Mouse (Mus musculus): ENCODE data around the gene Snx29. TPM values are rescaled to one million over a fixed set of nuclear protein-coding genes. Genes with fewer than 3 reads are reported as not detected.
A peak's percentile ranks its signal among the peaks of the same experiment; 100 is the strongest.
"Not testable (repeated sequence)": the region's sequence is repeated elsewhere in the genome, so short reads cannot be mapped to it uniquely, and the experiment has no call there.

The Snx29 gene
- total RNA-seq, 2 experiments from 2014 or later, result 12.2 to 16.3 TPM

- DNase-seq, result no peak
- intact Hi-C loops (cut with DNase I), result no loop called here
These were observed 119.8 kb downstream of the Snx29 start for GRCm38 (mm10) chr16:11442534-11442933.

GRCm38 (mm10) chr16:11444626-11445025 lies 121.9 kb downstream of the Snx29 start:
- no peak for DNase-seq
- intact Hi-C loops (cut with DNase I), result no loop called here

DNA sequence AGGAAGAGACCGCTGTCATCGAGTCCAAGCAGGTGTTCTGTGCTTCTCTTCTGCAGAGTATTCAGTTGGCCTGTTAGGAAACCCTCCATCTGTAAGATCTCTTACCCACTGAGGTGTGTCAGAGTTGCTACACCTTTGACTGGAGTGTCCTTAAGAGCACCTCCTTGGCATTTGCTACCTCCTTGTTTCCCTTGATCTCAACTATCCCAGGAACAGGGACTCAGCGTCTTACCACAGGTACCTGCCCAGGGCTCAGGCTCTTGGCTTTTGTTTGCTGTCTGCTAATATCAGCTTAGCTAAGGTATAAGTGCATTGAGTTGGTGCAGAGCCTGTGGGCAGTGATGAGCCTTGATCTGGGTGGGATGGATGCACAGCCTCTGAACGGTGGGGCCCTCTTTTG lies 124.3 kb downstream of the Snx29 start:
- intact Hi-C loops (cut with DNase I), result no loop called here
- no peak for DNase-seq

DNA sequence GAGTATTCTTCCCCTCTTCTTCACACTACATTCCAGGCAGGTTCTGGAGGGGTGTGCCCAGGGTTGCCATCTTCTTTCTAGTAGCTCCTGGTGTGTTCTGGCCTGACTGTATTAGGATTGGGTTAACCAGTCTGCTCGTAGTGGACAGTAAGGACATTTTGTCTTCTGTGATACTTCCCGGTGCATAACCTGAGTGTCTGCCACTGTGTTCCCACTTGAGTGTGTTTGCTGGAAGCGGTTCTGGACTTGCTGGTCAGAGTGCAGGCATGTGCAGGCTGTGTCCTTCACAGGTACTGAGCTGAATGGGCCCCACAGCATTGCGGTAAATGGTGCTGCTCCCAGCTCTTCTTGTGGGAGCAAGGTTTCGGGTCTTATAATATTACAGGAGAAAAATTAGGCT lies 125.2 kb downstream of the Snx29 start:
- intact Hi-C loops (cut with DNase I), result no loop called here

DNA sequence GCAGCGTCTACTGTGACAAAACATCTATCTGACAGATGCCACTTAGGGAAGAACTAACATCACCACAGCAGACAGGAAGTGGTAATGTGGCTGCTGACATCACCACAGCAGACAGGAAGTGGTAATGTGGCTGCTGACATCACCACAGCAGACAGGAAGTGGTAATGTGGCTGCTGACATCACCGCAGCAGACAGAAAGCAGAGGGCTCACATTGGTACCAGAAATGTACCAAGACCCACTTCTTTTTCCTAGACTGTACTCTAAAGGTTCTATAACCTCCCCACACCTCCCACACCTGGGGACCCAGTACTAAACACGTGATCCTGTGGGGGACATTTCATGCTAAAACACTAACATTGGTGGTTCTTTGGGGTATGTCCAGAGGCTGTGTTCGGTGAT lies 126.0 kb downstream of the Snx29 start:
- intact Hi-C loops (cut with DNase I); DNase-seq: not testable (repeated sequence)

More for the DNA sequence above, 125.2 kb downstream of the Snx29 start:
- DNase-seq, result no peak

DNA sequence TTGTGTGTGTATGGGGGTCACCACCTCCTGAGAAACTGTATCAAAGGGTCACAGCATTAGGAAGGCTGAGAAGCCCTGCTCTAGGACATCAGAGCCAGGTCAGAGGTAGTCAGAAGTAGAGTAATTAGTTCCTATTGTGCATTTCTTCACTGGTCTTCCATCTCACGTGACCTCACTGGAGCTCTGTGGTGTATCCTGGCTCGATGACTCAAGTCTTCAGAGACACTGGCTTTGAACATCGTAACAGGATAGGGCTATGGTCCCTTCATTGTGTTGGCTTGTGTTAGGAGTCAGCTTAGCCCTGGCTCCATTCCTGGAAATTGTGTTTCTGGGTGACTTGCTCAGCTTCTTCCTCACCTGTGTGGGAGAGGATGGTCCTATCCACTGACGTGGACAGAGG lies 126.6 kb downstream of the Snx29 start:
- DNase-seq, result no peak
- intact Hi-C loops (cut with DNase I), result no loop called here

DNA sequence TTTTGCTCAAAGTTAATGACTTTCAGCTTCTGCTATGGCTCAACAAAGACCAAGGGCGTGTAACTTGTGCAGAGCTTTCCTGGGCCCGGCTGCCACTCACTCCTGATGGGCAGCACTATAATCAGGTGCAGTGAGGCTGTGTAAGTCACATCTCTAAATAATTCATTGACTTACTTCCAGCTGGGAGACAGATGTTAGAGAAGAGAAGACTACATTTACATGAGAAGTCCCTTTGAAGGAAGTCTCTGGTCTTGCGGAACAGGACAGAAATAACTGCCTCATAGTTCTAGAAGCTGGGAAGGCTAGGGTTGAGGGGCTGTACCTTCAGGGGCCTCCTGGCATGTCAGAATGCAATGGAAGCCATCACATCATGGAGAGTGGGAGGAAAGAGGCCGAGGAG lies 127.9 kb downstream of the Snx29 start:
- intact Hi-C loops (cut with DNase I), result no loop called here
- DNase-seq, result no peak

- intact Hi-C loops (cut with DNase I), result no loop called here
- DNase-seq, result no peak
These were observed 132.2 kb downstream of the Snx29 start for GRCm38 (mm10) chr16:11454871-11455270.

GRCm38 (mm10) chr16:11455545-11456140 lies 132.9 kb downstream of the Snx29 start:
- peak; percentile 42 to 55 for DNase-seq
- intact Hi-C loops (cut with DNase I), result no loop called here

- intact Hi-C loops (cut with DNase I), result no loop called here
- DNase-seq, result no peak
These were observed 133.5 kb downstream of the Snx29 start for GRCm38 (mm10) chr16:11456141-11456645.

DNA sequence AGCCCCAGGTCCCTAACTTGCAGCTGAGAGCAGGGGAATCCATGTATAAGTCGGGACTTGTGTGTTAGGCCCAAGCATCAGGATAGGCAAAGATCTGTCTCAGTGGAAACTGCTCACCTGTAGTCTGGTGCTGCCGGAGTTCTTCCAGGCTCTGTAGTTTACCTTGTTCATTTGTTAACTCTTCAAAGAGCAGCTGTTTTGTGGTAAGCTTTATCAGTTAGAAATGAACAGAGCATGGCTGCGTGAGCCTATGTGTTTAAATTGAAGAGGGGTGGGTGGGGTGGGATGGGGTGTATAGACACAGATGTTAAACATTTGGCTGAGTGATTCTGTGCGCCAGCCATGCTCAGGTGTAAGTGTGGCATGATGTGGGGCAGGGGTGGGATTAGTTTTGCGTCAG lies 134.4 kb downstream of the Snx29 start:
- intact Hi-C loops (cut with DNase I), result no loop called here
- DNase-seq, result no peak

- DNase-seq, result no peak
- intact Hi-C loops (cut with DNase I), result no loop called here
These were observed 135.1 kb downstream of the Snx29 start for GRCm38 (mm10) chr16:11457609-11458350.

GRCm38 (mm10) chr16:11460210-11460609 lies 137.5 kb downstream of the Snx29 start:
- DNase-seq, result no peak
- intact Hi-C loops (cut with DNase I), result loop anchor here (10.0 kb wide), 1 partner anchor 445 kb away; the partner anchor contains the start of gene Cpped1

GRCm38 (mm10) chr16:11461612-11462011 lies 138.9 kb downstream of the Snx29 start:
- peak; percentile 79 to 85 for DNase-seq
- intact Hi-C loops (cut with DNase I), result loop anchor here (10.0 kb wide), 1 partner anchor 443 kb away; the partner anchor contains the start of gene Cpped1

DNA sequence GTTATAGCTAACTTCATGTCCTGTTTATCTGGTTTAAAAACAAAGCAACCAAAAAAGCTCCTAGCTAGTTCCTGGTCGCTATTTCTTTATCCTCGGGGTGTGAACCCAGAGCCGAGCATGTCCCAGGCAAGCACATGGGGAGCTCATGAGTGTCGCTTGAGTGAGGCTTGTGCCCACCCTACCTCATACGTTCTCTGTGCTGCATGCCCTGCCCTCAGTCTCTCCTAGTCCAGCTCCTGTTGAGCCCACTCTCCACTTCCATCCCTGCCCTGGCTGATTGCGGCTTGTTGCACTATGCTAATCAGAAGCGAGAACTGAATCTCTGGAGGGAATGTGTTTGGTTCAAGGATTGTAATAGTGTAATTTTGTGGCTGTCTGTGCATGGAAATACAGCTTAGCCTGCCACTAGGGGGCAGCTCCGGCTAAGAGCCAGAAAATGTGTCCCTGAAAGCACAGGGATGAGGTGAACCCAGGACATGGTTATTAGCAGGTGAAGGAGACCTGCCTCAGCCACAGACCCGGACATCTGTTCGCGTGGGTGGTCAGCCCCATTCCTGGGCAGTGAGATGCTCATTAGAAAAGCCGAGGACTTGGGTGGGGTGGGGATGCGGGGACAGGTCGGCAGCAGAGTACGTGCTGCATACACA lies 145.9 kb downstream of the Snx29 start:
- peak; percentile 82 to 88 for DNase-seq
- intact Hi-C loops (cut with DNase I), result loop anchor here (1.0 to 10.0 kb wide), 6 partner anchors 49 to 734 kb away; partner anchors contain the start of gene Cpped1

- intact Hi-C loops (cut with DNase I), result loop anchor here (5.0 to 10.0 kb wide), 5 partner anchors 48 to 733 kb away; partner anchors contain the start of gene Cpped1
- no peak for DNase-seq
These were observed 146.8 kb downstream of the Snx29 start for GRCm38 (mm10) chr16:11469491-11469890.

- no peak for DNase-seq
- intact Hi-C loops (cut with DNase I), result no loop called here
These were observed 148.5 kb downstream of the Snx29 start for GRCm38 (mm10) chr16:11471246-11471645.

- DNase-seq, result peak in 1 of 2 experiments; percentile 16
- intact Hi-C loops (cut with DNase I), result no loop called here
These were observed 150.1 kb downstream of the Snx29 start for GRCm38 (mm10) chr16:11472852-11473251.

GRCm38 (mm10) chr16:11473474-11473873 lies 150.8 kb downstream of the Snx29 start:
- intact Hi-C loops (cut with DNase I), result no loop called here
- DNase-seq, result peak in 1 of 2 experiments; percentile 22

DNA sequence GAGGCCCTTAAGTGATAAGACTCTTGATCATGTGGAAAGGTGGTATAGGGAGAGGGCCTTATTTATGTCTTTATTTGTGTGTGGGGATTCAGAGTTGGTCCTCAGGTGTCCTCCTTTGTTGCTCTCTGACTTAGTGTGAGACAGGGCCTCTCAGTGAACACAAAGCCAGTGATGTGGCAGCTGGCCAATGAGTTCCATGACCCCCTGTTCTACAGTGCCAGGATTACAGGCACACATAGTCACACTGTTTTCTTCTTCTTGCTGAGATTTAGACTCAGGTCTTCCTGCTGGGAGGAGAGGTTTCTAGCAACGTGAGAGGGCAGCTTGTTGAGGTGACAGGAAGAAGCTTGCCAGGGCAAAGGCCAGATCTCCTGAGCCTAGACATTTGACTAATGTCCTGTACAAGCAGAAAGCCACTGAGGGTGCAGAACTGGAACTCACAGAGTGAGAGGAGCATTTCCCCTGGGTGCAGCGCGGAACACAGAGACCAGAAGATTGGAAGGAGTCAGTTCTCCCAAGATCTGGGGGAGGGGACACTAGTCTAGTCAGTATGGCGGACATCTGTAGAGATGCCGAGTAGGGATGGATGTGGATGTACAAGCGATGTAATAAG lies 151.3 kb downstream of the Snx29 start:
- intact Hi-C loops (cut with DNase I), result no loop called here
- DNase-seq, result no peak
